Mouse (Mus musculus): ENCODE measurements around the gene Zfr2. TPM values are rescaled to one million over a fixed set of nuclear protein-coding genes. Genes with fewer than 3 reads are reported as not detected.
A peak's percentile ranks its signal among the peaks of the same experiment; 100 is the strongest.

Gene Zfr2
- polyA plus RNA-seq, 1 experiment from 2014 or later = 18.2 TPM

- H3K4me3 ChIP-seq = peak overlapping the region; percentile 39
- H3K4me2 ChIP-seq (replicated peaks) = peak overlapping the region; percentile 71
- peak overlapping the region; percentile 52; the same call in 1 of the 2 replicates for H3K9ac ChIP-seq
- H3K27me3 ChIP-seq (replicated peaks) = peaks cover 67% of the 10 kb centered on the region
- H3K36me3 ChIP-seq = peaks cover 9% of the 10 kb centered on the region
- no peak overlapping the region for H3K27ac ChIP-seq
- no peak for ATAC-seq (ENCODE audit: low FRiP score, low read depth)
- H3K9me3 ChIP-seq = 0 out of 2 replicates have a peak, but pooled peaks cover 5% of the 10 kb centered on the region
- 3% methylated on average over 62 of the region's 62 CpGs for WGBS
- H3K4me1 ChIP-seq = peaks cover 31% of the 10 kb centered on the region
These were observed 24.4 kb downstream of the Zfr2 start for GRCm38 (mm10) chr10:81257158-81258039.

DNA sequence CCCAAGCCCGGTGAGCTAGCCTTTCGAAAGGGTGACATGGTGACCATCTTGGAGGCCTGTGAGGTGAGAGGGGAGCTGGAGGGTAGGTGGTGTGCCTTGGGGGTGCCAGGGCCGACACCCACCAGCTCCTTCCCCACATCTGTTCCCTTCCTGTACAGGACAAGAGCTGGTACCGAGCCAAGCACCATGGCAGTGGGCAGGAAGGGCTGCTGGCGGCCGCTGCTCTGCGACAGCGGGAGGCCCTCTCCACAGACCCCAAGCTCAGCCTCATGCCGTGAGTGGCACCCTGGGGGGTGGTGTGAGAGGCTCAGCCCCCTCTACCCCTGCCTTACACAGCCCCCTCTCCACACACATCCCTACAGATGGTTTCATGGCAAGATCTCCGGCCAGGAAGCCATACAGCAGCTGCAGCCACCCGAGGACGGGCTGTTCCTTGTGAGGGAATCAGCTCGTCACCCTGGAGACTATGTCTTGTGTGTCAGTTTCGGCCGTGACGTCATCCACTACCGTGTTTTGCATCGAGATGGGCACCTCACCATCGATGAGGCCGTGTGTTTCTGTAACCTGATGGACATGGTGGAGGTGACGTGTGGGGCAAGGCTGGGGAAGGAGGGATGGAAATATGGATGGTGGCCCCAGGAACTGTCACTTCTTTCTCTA is 26.4 kb downstream of the Zfr2 start:
- Histone ChIP-seq H3K4me2 (replicated peaks) (peak overlapping the region; percentile 12), H3K27ac (no peak overlapping the region), H3K36me3 (peaks cover 29% of the 10 kb centered on the region), H3K27me3 (replicated peaks) (peaks cover 48% of the 10 kb centered on the region), H3K4me3 (no peak overlapping the region), H3K4me1 (peaks cover 23% of the 10 kb centered on the region), H3K9ac (no peak overlapping the region), H3K9me3 (0 out of 2 replicates have a peak, but pooled peaks cover 5% of the 10 kb centered on the region)
- ATAC-seq (ENCODE audit: low FRiP score, low read depth) = 0 out of 2 replicates have a peak, but pooled peaks have one; percentile 18
- 41% methylated on average over 21 of the region's 21 CpGs for WGBS

GRCm38 (mm10) chr10:81261025-81261424 is 28.1 kb downstream of the Zfr2 start:
- Histone ChIP-seq H3K4me2 (replicated peaks) (no peak overlapping the region), H3K4me1 (peaks cover 27% of the 10 kb centered on the region), H3K4me3 (no peak overlapping the region), H3K9me3 (0 out of 2 replicates have a peak, but pooled peaks cover 5% of the 10 kb centered on the region), H3K27me3 (replicated peaks) (peaks cover 41% of the 10 kb centered on the region), H3K36me3 (peaks cover 41% of the 10 kb centered on the region), H3K27ac (no peak overlapping the region), H3K9ac (no peak overlapping the region)
- 90% methylated on average over 4 of the region's 4 CpGs for WGBS
- no peak for ATAC-seq (ENCODE audit: low FRiP score, low read depth)

GRCm38 (mm10) chr10:81265540-81265939 is 32.6 kb downstream of the Zfr2 start:
- Histone ChIP-seq H3K36me3 (peaks cover 41% of the 10 kb centered on the region), H3K27me3 (replicated peaks) (no peaks in the 10 kb centered on the region), H3K9me3 (0 out of 2 replicates have a peak, but pooled peaks cover 3% of the 10 kb centered on the region), H3K4me2 (replicated peaks) (peak overlapping the region; percentile 66), H3K9ac (peak overlapping the region; percentile 42), H3K4me1 (peaks cover 17% of the 10 kb centered on the region), H3K27ac (no peak overlapping the region), H3K4me3 (no peak overlapping the region)
- ATAC-seq (ENCODE audit: low FRiP score, low read depth) = no peak
- WGBS = 96% methylated on average over 8 of the region's 8 CpGs

GRCm38 (mm10) chr10:81266211-81267105 is 33.5 kb downstream of the Zfr2 start, which contains the start of the genes Mrpl54 and Apba3:
Mrpl54 (minus strand) TSS chr10:81266934.
Apba3 (plus strand) TSS chr10:81266960.
- no peak within 1 kb of the TSS for H3K27ac ChIP-seq
- peaks cover 17% of the 10 kb centered on the region for H3K4me1 ChIP-seq
- H3K27me3 ChIP-seq (replicated peaks) = no peaks in the 10 kb centered on the region
- peak; percentile 92 for ATAC-seq (ENCODE audit: low FRiP score, low read depth)
- under 1% methylated on average over 48 of the region's 48 CpGs for WGBS
- H3K9ac ChIP-seq = peak within 1 kb of the TSS; percentile 66; the same call in 1 of the 2 replicates
- H3K4me3 ChIP-seq = peak within 1 kb of the TSS; percentile 62
- H3K9me3 ChIP-seq = no peaks in the 10 kb centered on the region
- peaks cover 48% of the 10 kb centered on the region for H3K36me3 ChIP-seq
- peak within 1 kb of the TSS; percentile 85 for H3K4me2 ChIP-seq (replicated peaks)

GRCm38 (mm10) chr10:81268056-81268455 is 35.1 kb downstream of the Zfr2 start:
- Histone ChIP-seq H3K4me2 (replicated peaks) (peak overlapping the region; percentile 85), H3K9me3 (no peaks in the 10 kb centered on the region), H3K4me1 (peaks cover 17% of the 10 kb centered on the region), H3K36me3 (peaks cover 49% of the 10 kb centered on the region), H3K27me3 (replicated peaks) (no peaks in the 10 kb centered on the region), H3K4me3 (peak overlapping the region; percentile 54), H3K9ac (peak overlapping the region; percentile 77), H3K27ac (no peak overlapping the region)
- ATAC-seq (ENCODE audit: low FRiP score, low read depth) = peak; percentile 56; the same call in 1 of the 2 replicates
- 4% methylated on average over 23 of the region's 23 CpGs for WGBS

DNA sequence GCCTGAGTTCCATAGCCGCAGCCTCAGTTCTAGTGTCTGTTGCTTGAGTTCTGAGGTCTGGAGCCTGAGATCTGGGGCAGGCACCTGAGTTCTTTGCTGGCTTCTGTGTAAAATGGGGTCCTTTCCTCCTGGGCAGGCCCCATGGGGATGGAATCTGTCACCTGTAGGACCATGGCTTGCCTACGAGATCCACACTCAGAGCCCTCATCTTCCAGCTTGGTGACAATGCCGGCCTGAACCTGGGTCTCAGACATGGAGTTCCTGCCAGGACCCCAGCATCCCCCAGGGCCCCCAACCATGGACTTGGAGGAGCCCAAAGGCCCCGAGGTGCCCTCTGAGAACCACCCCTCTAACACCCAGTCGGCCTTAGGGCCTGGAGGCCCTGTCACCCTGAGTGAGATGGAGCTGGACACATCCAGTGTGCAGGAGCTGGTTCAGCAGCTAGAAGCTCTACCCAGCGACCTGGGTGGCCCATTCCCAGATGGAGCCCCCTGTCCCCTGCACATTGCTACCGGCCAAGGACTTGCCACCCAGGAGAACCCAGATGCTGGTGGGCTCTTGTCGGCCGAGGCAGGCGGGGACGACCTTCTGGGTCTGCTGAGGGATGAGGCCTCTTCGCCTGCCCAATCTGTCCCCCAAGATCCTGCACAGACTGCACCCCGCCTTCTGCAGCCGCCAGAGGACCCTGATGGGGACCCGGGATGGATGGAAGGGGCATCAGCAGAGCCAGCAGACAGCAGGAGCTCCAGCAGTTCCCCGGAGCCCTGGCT is 35.9 kb downstream of the Zfr2 start:
- Histone ChIP-seq H3K27ac (no peak overlapping the region), H3K4me3 (peak overlapping the region; percentile 54), H3K27me3 (replicated peaks) (no peaks in the 10 kb centered on the region), H3K36me3 (peaks cover 49% of the 10 kb centered on the region), H3K9ac (peak overlapping the region; percentile 77), H3K4me1 (peaks cover 17% of the 10 kb centered on the region), H3K4me2 (replicated peaks) (peak overlapping the region; percentile 85), H3K9me3 (no peaks in the 10 kb centered on the region)
- WGBS = 83% methylated on average over 16 of the region's 16 CpGs
- no peak for ATAC-seq (ENCODE audit: low FRiP score, low read depth)

GRCm38 (mm10) chr10:81272356-81272755 is 39.4 kb downstream of the Zfr2 start:
- Histone ChIP-seq H3K27ac (no peak overlapping the region), H3K4me2 (replicated peaks) (no peak overlapping the region), H3K9ac (no peak overlapping the region), H3K4me1 (peaks cover 12% of the 10 kb centered on the region), H3K27me3 (replicated peaks) (no peaks in the 10 kb centered on the region), H3K9me3 (no peaks in the 10 kb centered on the region), H3K4me3 (no peak overlapping the region), H3K36me3 (peaks cover 33% of the 10 kb centered on the region)
- ATAC-seq (ENCODE audit: low FRiP score, low read depth) = no peak
- 93% methylated on average over 21 of the region's 21 CpGs for WGBS

GRCm38 (mm10) chr10:81273842-81274241 is 40.9 kb downstream of the Zfr2 start:
- peaks cover 4% of the 10 kb centered on the region for H3K4me1 ChIP-seq
- H3K36me3 ChIP-seq = peaks cover 33% of the 10 kb centered on the region
- H3K9ac ChIP-seq = no peak overlapping the region
- no peaks in the 10 kb centered on the region for H3K9me3 ChIP-seq
- H3K4me3 ChIP-seq = no peak overlapping the region
- ATAC-seq (ENCODE audit: low FRiP score, low read depth) = no peak
- no peaks in the 10 kb centered on the region; the same call in 1 of the 2 replicates for H3K27me3 ChIP-seq (replicated peaks)
- WGBS = 95% methylated on average over 19 of the region's 19 CpGs
- H3K4me2 ChIP-seq (replicated peaks) = no peak overlapping the region
- no peak overlapping the region for H3K27ac ChIP-seq

DNA sequence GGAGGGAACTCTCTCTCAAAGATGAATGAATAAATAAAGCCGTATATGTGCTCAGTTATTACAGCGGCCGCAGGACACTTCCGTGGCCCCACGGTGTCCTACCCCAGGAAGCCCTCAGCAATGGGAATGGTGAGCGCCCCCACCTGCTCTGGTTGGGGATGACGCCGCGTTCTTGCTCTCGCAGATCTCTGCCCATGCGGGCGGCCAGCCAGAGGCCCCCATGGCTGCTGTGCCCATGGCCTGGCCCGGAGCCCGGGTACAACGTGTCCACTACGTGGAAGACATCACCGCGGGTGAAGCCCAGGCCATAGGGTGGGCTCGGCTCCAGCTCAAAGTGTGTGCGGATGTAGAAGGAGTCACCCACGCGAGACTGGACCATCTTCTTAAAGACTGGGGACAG is 44.7 kb downstream of the Zfr2 start:
- no peak for ATAC-seq (ENCODE audit: low FRiP score, low read depth)
- Histone ChIP-seq H3K27me3 (replicated peaks) (peaks cover 12% of the 10 kb centered on the region), H3K9me3 (no peaks in the 10 kb centered on the region), H3K4me3 (no peak overlapping the region), H3K4me2 (replicated peaks) (no peak overlapping the region), H3K4me1 (peaks cover 7% of the 10 kb centered on the region), H3K36me3 (peaks cover 13% of the 10 kb centered on the region), H3K27ac (no peak overlapping the region), H3K9ac (no peak overlapping the region)
- WGBS = 80% methylated on average over 22 of the region's 22 CpGs

DNA sequence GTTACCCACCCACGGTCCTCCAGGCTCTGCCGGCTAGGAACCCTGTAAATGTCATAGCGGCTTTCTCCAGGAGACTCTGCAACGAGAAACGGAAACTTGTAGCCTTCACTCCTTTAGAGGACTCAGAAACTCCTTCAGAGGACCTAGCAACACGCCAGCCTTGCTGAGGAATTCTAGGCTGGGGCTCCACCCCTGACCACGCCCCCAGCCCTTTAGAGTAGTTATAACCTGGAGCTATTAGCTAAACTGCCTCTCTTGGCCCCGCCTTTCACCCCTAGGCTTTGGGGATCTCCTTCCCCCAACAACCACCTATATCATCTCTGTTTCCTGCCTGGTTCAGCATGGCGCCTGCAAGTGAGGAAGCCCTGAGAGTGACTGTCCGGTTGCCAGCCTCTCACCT is 46.5 kb downstream of the Zfr2 start:
- H3K9ac ChIP-seq = no peak overlapping the region
- H3K27ac ChIP-seq = no peak overlapping the region
- 25% methylated on average over 10 of the region's 10 CpGs for WGBS
- H3K4me2 ChIP-seq (replicated peaks) = no peak overlapping the region
- H3K4me1 ChIP-seq = peaks cover 7% of the 10 kb centered on the region
- no peak for ATAC-seq (ENCODE audit: low FRiP score, low read depth)
- no peaks in the 10 kb centered on the region for H3K9me3 ChIP-seq
- H3K36me3 ChIP-seq = no peaks in the 10 kb centered on the region
- peaks cover 30% of the 10 kb centered on the region for H3K27me3 ChIP-seq (replicated peaks)
- H3K4me3 ChIP-seq = no peak overlapping the region

Data from neural tube, embryonic 12.5 days (tissue).